Mouse (Mus musculus) bone marrow macrophage, adult 2 months (primary cell): ENCODE results near the gene Hmox1.

Experiments used
- CTCF ChIP-seq: IDR thresholded peaks from 2 replicates; pipeline ENCODE4 v1.5.1; 2012; ENCODE audit warnings: low read depth, mild to moderate bottlenecking, low read length, moderate library complexity
- POLR2A ChIP-seq: IDR thresholded peaks from 2 replicates; pipeline ENCODE4 v1.6.1; 2012; ENCODE audit warnings: mild to moderate bottlenecking, low read depth, low read length, borderline replicate concordance

- TF ChIP-seq CTCF (no peak), POLR2A (no peak)
These were observed 18.5 kb upstream of the Hmox1 start for GRCm38 (mm10) chr8:75074876-75075275.
